Comparison of ENCODE assay signal across 10 mouse cellular contexts in the genomic region with DNA sequence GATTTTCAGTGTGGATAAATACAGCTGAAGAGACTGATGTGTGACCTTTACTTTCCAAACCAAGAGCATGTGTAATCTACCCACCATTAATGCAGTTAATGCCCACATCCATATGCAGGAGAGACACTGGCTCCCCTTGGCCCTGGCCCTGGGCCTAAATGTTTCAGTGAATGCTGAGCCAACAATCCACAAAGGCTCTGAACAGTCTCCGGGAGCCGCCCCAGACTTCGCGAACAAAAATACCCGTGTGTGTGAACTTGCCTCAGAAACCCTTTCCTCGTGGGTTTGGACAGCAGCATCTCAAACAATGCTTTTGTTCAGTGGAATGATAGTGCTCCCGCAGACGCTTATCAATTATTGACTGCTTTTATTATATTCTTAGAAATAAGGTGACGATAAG.
A peak's percentile ranks its signal among the peaks of the same experiment; 100 is the strongest.
DNase-seq lines count a peak whose midpoint lies in the region; ATAC-seq and TF ChIP-seq lines count a peak whose summit lies in the region.
"Had no signal": no experiment of that assay in that cellular context is flagged by ENCODE, and none has a peak within 500 bp of the region (broad histone marks: within the 10 kb centered on the region; RNA-seq: fewer than 3 reads in every experiment).

No protein-coding gene starts in this region.

- WGBS in forebrain, embryonic 13.5 days: 6% methylated on average over 9 of the region's 9 CpGs
- WGBS in limb, embryonic 14.5 days: 30% methylated on average over 9 of the region's 9 CpGs
- WGBS in intestine, embryonic 15.5 days: 65% methylated on average over 9 of the region's 9 CpGs

- no peak overlapping the region for H3K27ac ChIP-seq in gastrocnemius, adult 2 months
- peak overlapping the region; percentile 77 for H3K27ac ChIP-seq in forebrain, embryonic 13.5 days
- H3K27ac ChIP-seq in limb, embryonic 14.5 days (replicated peaks; ENCODE audit: low read depth, low read length): no peak overlapping the region
- H3K27ac ChIP-seq in intestine, embryonic 15.5 days: no peak overlapping the region

- H3K4me2 ChIP-seq in forebrain, embryonic 13.5 days: peak overlapping the region; percentile 48
- peak overlapping the region; percentile 20 for H3K4me2 ChIP-seq in limb, embryonic 14.5 days (replicated peaks; ENCODE audit: low read depth, low read length, severe bottlenecking)
- H3K4me2 ChIP-seq in intestine, embryonic 15.5 days (replicated peaks): no peak overlapping the region

- no peak for TF ChIP-seq CTCF in gastrocnemius, adult 2 months (IDR thresholded peaks at IDR 0.05)

- no peaks in the 10 kb centered on the region for H3K27me3 ChIP-seq in forebrain, embryonic 13.5 days
- no peaks in the 10 kb centered on the region for H3K27me3 ChIP-seq in limb, embryonic 14.5 days (ENCODE audit: control insufficient read depth, insufficient read depth, low read length)
- no peaks in the 10 kb centered on the region for H3K27me3 ChIP-seq in intestine, embryonic 15.5 days (replicated peaks)

- no peak overlapping the region for H3K4me3 ChIP-seq in gastrocnemius, adult 2 months
- H3K4me3 ChIP-seq in forebrain, embryonic 13.5 days: 0 out of 2 replicates have a peak overlapping the region, but pooled peaks have one; percentile 7
- H3K4me3 ChIP-seq in limb, embryonic 14.5 days (replicated peaks; ENCODE audit: low read length): no peak overlapping the region
- no peak overlapping the region for H3K4me3 ChIP-seq in intestine, embryonic 15.5 days (replicated peaks)

- peak; percentile 83 for ATAC-seq in forebrain, embryonic 13.5 days
- ATAC-seq in limb, embryonic 14.5 days (ENCODE audit: low FRiP score, low read depth): no peak; the same call in 1 of the 2 replicates
- no peak for ATAC-seq in intestine, embryonic 15.5 days

- no peaks in the 10 kb centered on the region for H3K36me3 ChIP-seq in forebrain, embryonic 13.5 days (ENCODE audit: poor library complexity, severe bottlenecking)
- no peaks in the 10 kb centered on the region for H3K36me3 ChIP-seq in limb, embryonic 14.5 days (ENCODE audit: control insufficient read depth, insufficient read depth, low read length)
- H3K36me3 ChIP-seq in intestine, embryonic 15.5 days: no peaks in the 10 kb centered on the region

- peaks cover 23% of the 10 kb centered on the region for H3K4me1 ChIP-seq in forebrain, embryonic 13.5 days
- H3K4me1 ChIP-seq in limb, embryonic 14.5 days (ENCODE audit: control insufficient read depth, insufficient read depth, low read length): peaks cover 10% of the 10 kb centered on the region
- 0 out of 2 replicates have a peak, but pooled peaks cover 2% of the 10 kb centered on the region for H3K4me1 ChIP-seq in intestine, embryonic 15.5 days (replicated peaks)

- DNase-seq in gastrocnemius, adult 2 months: peak; percentile 14
- no peak for DNase-seq in gastrocnemius, adult 8-10 months (ENCODE audit: low spot score in 2 of 2)
- peak; percentile 6 for DNase-seq in NIH3T3 (ENCODE audit: low read depth)
- DNase-seq in limb, embryonic 14.5 days (ENCODE audit: low spot score): peak; percentile 13
- DNase-seq in spleen, postnatal 14 days (ENCODE audit: low spot score in 2 of 2): no peak
- no peak for DNase-seq in urinary bladder, adult 2 months (ENCODE audit: low spot score)
- DNase-seq: kidney, adult 18-20 months; liver had no signal

- H3K9me3 ChIP-seq in forebrain, embryonic 13.5 days (replicated peaks): no peaks in the 10 kb centered on the region
- H3K9me3 ChIP-seq in limb, embryonic 14.5 days (ENCODE audit: control insufficient read depth, low read length): no peaks in the 10 kb centered on the region
- H3K9me3 ChIP-seq in intestine, embryonic 15.5 days: no peaks in the 10 kb centered on the region

- H3K9ac ChIP-seq in forebrain, embryonic 13.5 days: no peak overlapping the region
- H3K9ac ChIP-seq in limb, embryonic 14.5 days (ENCODE audit: low read depth, low read length, severe bottlenecking): no peak overlapping the region
- H3K9ac ChIP-seq in intestine, embryonic 15.5 days: no peak overlapping the region

- TF ChIP-seq POLR2A in limb, embryonic 14.5 days (IDR thresholded peaks at IDR 0.05; ENCODE audit: borderline replicate concordance, extremely low read depth, insufficient read depth, insufficient read length): no peak

- intact Hi-C loops in gastrocnemius, adult 2 months (cut with DNase I): no loop called here

Comparison
In these comparisons a context has a peak if more than half of its experiments do, and no peak if none do; other contexts are left out.
1. DNase-seq: peak in gastrocnemius, adult 2 months (single experiment), NIH3T3 (single experiment) and limb, embryonic 14.5 days (single experiment); none in gastrocnemius, adult 8-10 months (0 of 2), spleen, postnatal 14 days (0 of 2) and urinary bladder, adult 2 months (single experiment).